Mouse (Mus musculus): ENCODE data around the gene Olfr722. TPM values are rescaled to one million over a fixed set of nuclear protein-coding genes. Genes with fewer than 3 reads are reported as not detected.
"Not testable (repeated sequence)": the region's sequence is repeated elsewhere in the genome, so short reads cannot be mapped to it uniquely, and the experiment has no call there.

Gene Olfr722
- polyA plus RNA-seq (2012; rRNA removed) = not detected in 2 replicates

DNA sequence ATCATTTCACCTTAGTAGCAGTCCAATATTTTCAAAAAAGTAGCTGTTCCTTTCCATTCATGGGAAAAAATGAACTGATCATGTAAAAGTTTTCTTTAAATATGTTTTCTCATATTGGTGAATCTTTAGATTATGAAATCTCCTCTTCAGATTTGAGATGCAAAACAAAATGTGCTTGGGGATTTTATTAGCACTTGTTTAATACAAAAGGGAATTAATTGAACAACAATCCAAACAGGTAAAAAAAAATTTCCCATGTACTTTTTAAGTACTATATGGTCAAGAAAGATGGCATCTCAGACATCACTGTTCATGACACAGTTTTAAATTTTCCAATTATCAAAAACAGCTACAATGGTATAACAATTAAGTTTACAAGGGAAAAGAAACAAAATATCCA is at the start of gene Olfr722:
Gene Olfr722 (minus strand): TSS at position 101 of the 400 bp plus-strand sequence.
- DNase-seq (ENCODE audit: low read depth) = no peak

DNA sequence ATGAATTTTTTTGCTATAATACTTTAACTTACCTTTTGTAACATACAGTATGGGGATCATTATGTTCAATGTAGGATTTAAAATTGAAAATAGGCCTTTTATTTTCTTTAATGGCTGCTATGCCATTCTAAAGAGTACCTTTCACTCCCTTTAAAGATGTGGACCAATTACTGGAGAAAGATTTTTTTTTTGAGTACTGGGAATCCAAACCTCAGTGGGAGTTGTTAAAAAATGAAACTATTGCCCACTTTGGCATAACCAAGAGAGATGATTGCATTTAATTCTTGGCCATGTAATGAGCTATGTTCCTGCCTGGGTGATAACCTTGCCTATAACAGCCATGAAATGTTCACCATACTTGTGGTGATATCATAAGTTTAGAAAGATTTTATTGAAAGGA is 29.9 kb upstream of the Olfr722 start, which contains the start of gene Olfr723:
Gene Olfr723 (minus strand): TSS at position 101 of the 400 bp plus-strand sequence.
- DNase-seq (ENCODE audit: low read depth) = not testable (repeated sequence)

DNA sequence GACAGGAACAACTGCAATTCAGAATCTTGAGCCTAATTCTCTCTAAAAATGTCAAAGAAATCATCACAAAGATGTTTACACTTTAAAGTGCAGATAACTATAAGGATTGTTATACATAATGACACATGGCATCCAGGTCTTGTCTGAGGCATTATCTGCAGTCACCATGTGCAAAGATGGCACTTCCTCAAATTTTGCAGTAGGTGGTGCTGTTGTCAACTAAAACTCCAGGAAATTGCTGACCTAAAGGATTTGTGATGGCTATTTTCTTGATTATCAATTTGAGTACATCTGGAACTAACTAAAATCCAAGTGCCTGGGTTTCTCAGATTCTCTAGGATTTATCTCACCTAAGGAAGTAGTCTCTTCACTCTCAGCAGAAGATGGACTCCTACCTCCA is 41.4 kb downstream of the Olfr722 start:
- DNase-seq (ENCODE audit: low read depth) = no peak

Other genes starting within 250 kb of the Olfr722 start
- gene Armh4, start 118.6 kb downstream of the Olfr722 start, polyA plus RNA-seq (2012; rRNA removed) = 3.2 and 3.9 TPM in 2 replicates
- gene Olfr723, start 29.8 kb upstream of the Olfr722 start, polyA plus RNA-seq (2012; rRNA removed) = not detected in 2 replicates
- not detected in 2 replicates for gene Olfr724, start 61.3 kb upstream of the Olfr722 start, polyA plus RNA-seq (2012; rRNA removed)
- not detected in 2 replicates for gene Olfr725, start 138.4 kb upstream of the Olfr722 start, polyA plus RNA-seq (2012; rRNA removed)
- not detected in 2 replicates for gene Olfr726, start 189.0 kb upstream of the Olfr722 start, polyA plus RNA-seq (2012; rRNA removed)
- not detected in 2 replicates for gene Olfr727, start 221.2 kb upstream of the Olfr722 start, polyA plus RNA-seq (2012; rRNA removed)
- gene Olfr728, start 240.7 kb upstream of the Olfr722 start, polyA plus RNA-seq (2012; rRNA removed) = not detected in 2 replicates

Data from gonadal fat pad, adult 2 months (tissue).